Mouse (Mus musculus) forebrain, embryonic 11.5 days (tissue): ENCODE data around the gene Axin2. TPM values are rescaled to one million over a fixed set of nuclear protein-coding genes. Genes with fewer than 3 reads are reported as not detected.

Source experiments
- ATAC-seq: fragments of 200-750 bp; cut with Nextera tagmentation; replicated peaks from 2 replicates; pipeline ENCODE4 v1.8.0; 2017; ENCODE audit warnings: moderate TSS enrichment; ENCODE audit not compliant: low FRiP score
- DNase-seq: peaks from one replicate; pipeline ENCODE4 v3.0.0-alpha.2; 2017; ENCODE audit warnings: low spot score
- H3K27ac ChIP-seq: fragments of 300-500 bp; sonication (generic); 2 replicates; pipeline ENCODE4 v1.5.1; 2014; ENCODE audit warnings: low read depth, low read length
- H3K27me3 ChIP-seq: fragments of 300-500 bp; sonication (generic); 2 replicates; pipeline ENCODE4 v1.6.1; 2014; ENCODE audit warnings: mild to moderate bottlenecking, low read length, mixed read lengths; ENCODE audit not compliant: control insufficient read depth, insufficient read depth
- H3K36me3 ChIP-seq: fragments of 300-500 bp; sonication (generic); 2 replicates; pipeline ENCODE4 v1.6.1; 2014; ENCODE audit warnings: mild to moderate bottlenecking, low read length, moderate library complexity, mixed read lengths; ENCODE audit not compliant: control insufficient read depth, insufficient read depth
- H3K4me1 ChIP-seq: fragments of 300-500 bp; sonication (generic); replicated peaks from 2 replicates; pipeline ENCODE4 v1.6.1; 2014; ENCODE audit warnings: low read length, mixed read lengths; ENCODE audit not compliant: control insufficient read depth, insufficient read depth
- H3K4me2 ChIP-seq: fragments of 300-500 bp; sonication (generic); 2 replicates; pipeline ENCODE4 v1.6.1; 2014; ENCODE audit warnings: low read depth, mild to moderate bottlenecking, low read length, moderate library complexity, mixed read lengths; ENCODE audit not compliant: severe bottlenecking
- H3K4me3 ChIP-seq: fragments of 300-500 bp; sonication (generic); 2 replicates; pipeline ENCODE4 v1.5.1; 2014; ENCODE audit warnings: low read depth, low read length
- H3K9ac ChIP-seq: fragments of 300-500 bp; sonication (generic); 2 replicates; pipeline ENCODE4 v1.6.1; 2014; ENCODE audit warnings: low read length
- H3K9me3 ChIP-seq: fragments of 300-500 bp; sonication (generic); 2 replicates; pipeline ENCODE4 v1.6.1; 2016; ENCODE audit warnings: low read length, mixed read lengths; ENCODE audit not compliant: control insufficient read depth
- WGBS: fragments of 180-500 bp; shearing (Covaris S2); extraction: QIAGEN DNeasy Blood & Tissue Kit; methylation state at CpG from one replicate; pipeline ENCODE4 v1.1.7; 2014; 5-methylcytosine and 5-hydroxymethylcytosine counted together
- polyA plus RNA-seq: library from polyadenylated mRNA; unstranded; fragments of >200 nt; fragmentation: Nextera tagmentation; extraction: Ambion mirVana; gene quantifications from 2 replicates; pipeline ENCODE4 v1.2.1, GENCODE M21; 2014

The Axin2 gene
- polyA plus RNA-seq, 1 experiment from 2014 or later = 20.9 TPM

- WGBS = 8% methylated on average over 7 of the region's 7 CpGs
- peaks cover 15% of the 10 kb centered on the region for H3K36me3 ChIP-seq
- 0 out of 2 replicates have a peak overlapping the region, but pooled peaks have one; percentile 23 for H3K9ac ChIP-seq
- H3K27me3 ChIP-seq = no peaks in the 10 kb centered on the region
- DNase-seq = no peak
- no peak; the same call in 1 of the 2 replicates for ATAC-seq
- no peaks in the 10 kb centered on the region; the same call in 1 of the 2 replicates for H3K9me3 ChIP-seq
- peak overlapping the region; percentile 2; the same call in 1 of the 2 replicates for H3K4me3 ChIP-seq
- H3K4me1 ChIP-seq = peaks cover 64% of the 10 kb centered on the region
- H3K4me2 ChIP-seq = peak overlapping the region; percentile 80
- 0 out of 2 replicates have a peak overlapping the region, but pooled peaks have one; percentile 25 for H3K27ac ChIP-seq
These were observed 8.6 kb downstream of the Axin2 start for GRCm38 (mm10) chr11:108928752-108929151.

GRCm38 (mm10) chr11:108929176-108929575 is 9.0 kb downstream of the Axin2 start:
- ATAC-seq (no peak), DNase-seq (no peak)
- Histone ChIP-seq H3K9ac (0 out of 2 replicates have a peak overlapping the region, but pooled peaks have one; percentile 23), H3K27ac (0 out of 2 replicates have a peak overlapping the region, but pooled peaks have one; percentile 25), H3K4me1 (peaks cover 67% of the 10 kb centered on the region), H3K4me2 (peak overlapping the region; percentile 80), H3K4me3 (no peak overlapping the region), H3K9me3 (no peaks in the 10 kb centered on the region; the same call in 1 of the 2 replicates), H3K27me3 (no peaks in the 10 kb centered on the region), H3K36me3 (peaks cover 15% of the 10 kb centered on the region)
- 40% methylated on average over 4 of the region's 4 CpGs for WGBS

- DNase-seq = no peak
- ATAC-seq = no peak
- H3K27ac ChIP-seq = no peak overlapping the region; the same call in 1 of the 2 replicates
- H3K36me3 ChIP-seq = peaks cover 15% of the 10 kb centered on the region
- peaks cover 70% of the 10 kb centered on the region for H3K4me1 ChIP-seq
- peak overlapping the region; percentile 18 for H3K4me2 ChIP-seq
- H3K9ac ChIP-seq = no peak overlapping the region
- H3K9me3 ChIP-seq = no peaks in the 10 kb centered on the region; the same call in 1 of the 2 replicates
- 56% methylated on average over 6 of the region's 6 CpGs for WGBS
- H3K27me3 ChIP-seq = no peaks in the 10 kb centered on the region
- no peak overlapping the region for H3K4me3 ChIP-seq
These were observed 9.6 kb downstream of the Axin2 start for GRCm38 (mm10) chr11:108929700-108930099.

- no peak overlapping the region; the same call in 1 of the 2 replicates for H3K27ac ChIP-seq
- no peak overlapping the region for H3K4me3 ChIP-seq
- H3K27me3 ChIP-seq = no peaks in the 10 kb centered on the region
- H3K36me3 ChIP-seq = peaks cover 15% of the 10 kb centered on the region
- WGBS = 27% methylated on average over 2 of the region's 3 CpGs
- ATAC-seq (no peak), DNase-seq (peak; percentile 71)
- H3K9me3 ChIP-seq = no peaks in the 10 kb centered on the region; the same call in 1 of the 2 replicates
- H3K9ac ChIP-seq = peak overlapping the region; percentile 37
- peak overlapping the region; percentile 24; the same call in 1 of the 2 replicates for H3K4me2 ChIP-seq
- H3K4me1 ChIP-seq = peaks cover 66% of the 10 kb centered on the region
These were observed 10.5 kb downstream of the Axin2 start for GRCm38 (mm10) chr11:108930612-108931011.

GRCm38 (mm10) chr11:108933835-108934234 is 13.7 kb downstream of the Axin2 start:
- H3K4me3 ChIP-seq = no peak overlapping the region
- 82% methylated on average over 9 of the region's 9 CpGs for WGBS
- H3K9ac ChIP-seq = no peak overlapping the region
- ATAC-seq (no peak), DNase-seq (no peak)
- no peak overlapping the region; the same call in 1 of the 2 replicates for H3K4me2 ChIP-seq
- H3K4me1 ChIP-seq = peaks cover 53% of the 10 kb centered on the region
- no peaks in the 10 kb centered on the region; the same call in 1 of the 2 replicates for H3K9me3 ChIP-seq
- peaks cover 19% of the 10 kb centered on the region for H3K36me3 ChIP-seq
- H3K27ac ChIP-seq = 0 out of 2 replicates have a peak overlapping the region, but pooled peaks have one; percentile 81
- H3K27me3 ChIP-seq = no peaks in the 10 kb centered on the region

GRCm38 (mm10) chr11:108935128-108935868 is 15.1 kb downstream of the Axin2 start:
- H3K9ac ChIP-seq = peak overlapping the region; percentile 23; the same call in 1 of the 2 replicates
- no peaks in the 10 kb centered on the region; the same call in 1 of the 2 replicates for H3K9me3 ChIP-seq
- H3K27me3 ChIP-seq = no peaks in the 10 kb centered on the region
- WGBS = 15% methylated on average over 18 of the region's 18 CpGs
- DNase-seq = peak; percentile 92
- H3K27ac ChIP-seq = peak overlapping the region; percentile 81
- H3K4me3 ChIP-seq = no peak overlapping the region
- ATAC-seq = peak; percentile 91
- H3K4me2 ChIP-seq = peak overlapping the region; percentile 36
- H3K4me1 ChIP-seq = peaks cover 44% of the 10 kb centered on the region
- peaks cover 29% of the 10 kb centered on the region for H3K36me3 ChIP-seq

- 33% methylated on average over 18 of the region's 18 CpGs for WGBS
- H3K27ac ChIP-seq = peak overlapping the region; percentile 37; the same call in 1 of the 2 replicates
- H3K4me2 ChIP-seq = peak overlapping the region; percentile 36; the same call in 1 of the 2 replicates
- H3K4me3 ChIP-seq = no peak overlapping the region
- ATAC-seq (peak; percentile 40), DNase-seq (peak; percentile 64)
- no peaks in the 10 kb centered on the region for H3K27me3 ChIP-seq
- H3K36me3 ChIP-seq = peaks cover 29% of the 10 kb centered on the region
- H3K4me1 ChIP-seq = peaks cover 43% of the 10 kb centered on the region
- no peaks in the 10 kb centered on the region; the same call in 1 of the 2 replicates for H3K9me3 ChIP-seq
- no peak overlapping the region for H3K9ac ChIP-seq
These were observed 16.1 kb downstream of the Axin2 start for GRCm38 (mm10) chr11:108936016-108936792.
